Mouse (Mus musculus) C2C12 (cell line): ENCODE data around the gene Grm8. TPM values are rescaled to one million over a fixed set of nuclear protein-coding genes. Genes with fewer than 3 reads are reported as not detected.

Experiments used
- H3K27me3 ChIP-seq: one replicate; pipeline ENCODE4 v1.6.1; 2011; ENCODE audit not compliant: control insufficient read depth, insufficient read depth, insufficient read length
- H3K36me3 ChIP-seq: one replicate; pipeline ENCODE4 v1.6.1; 2011; ENCODE audit not compliant: control insufficient read depth, insufficient read depth
- H3K4me3 ChIP-seq: one replicate; pipeline ENCODE4 v1.5.1; 2011; ENCODE audit warnings: mild to moderate bottlenecking, control low read depth; ENCODE audit not compliant: poor library complexity, insufficient read depth, severe bottlenecking
- H3K79me2 ChIP-seq: one replicate; pipeline ENCODE4 v1.6.1; 2011; ENCODE audit not compliant: control insufficient read depth, insufficient read depth
- H3K79me3 ChIP-seq: one replicate; pipeline ENCODE4 v1.6.1; 2011; ENCODE audit warnings: low read depth, control low read depth
- H3ac ChIP-seq: one replicate; pipeline ENCODE3; 2011; ENCODE audit warnings: low read depth; ENCODE audit not compliant: control insufficient read depth, insufficient read length
- CEBPB ChIP-seq: IDR thresholded peaks from one replicate; pipeline ENCODE4 v1.6.1; 2011; ENCODE audit warnings: low read depth, mild to moderate bottlenecking, control low read depth, moderate library complexity
- CTCF ChIP-seq: IDR thresholded peaks from one replicate; pipeline ENCODE4 v1.5.1; 2011; ENCODE audit not compliant: control insufficient read depth, insufficient read depth, insufficient read length
- FOSL1 ChIP-seq: IDR thresholded peaks from one replicate; pipeline ENCODE4 v1.8.0; 2011; ENCODE audit warnings: mild to moderate bottlenecking, low read length; ENCODE audit not compliant: poor library complexity, insufficient read depth, severe bottlenecking
- MAX ChIP-seq: IDR thresholded peaks from one replicate; pipeline ENCODE4 v1.6.1; 2011; ENCODE audit warnings: mild to moderate bottlenecking, control low read depth
- MYOD1 ChIP-seq: IDR thresholded peaks from one replicate; pipeline ENCODE4 v1.6.1; 2011; ENCODE audit warnings: low read depth; ENCODE audit not compliant: control insufficient read depth, insufficient read length
- MYOG ChIP-seq: IDR thresholded peaks from one replicate; pipeline ENCODE4 v1.6.1; 2011; ENCODE audit not compliant: control insufficient read depth, insufficient read length; ENCODE audit errors: extremely low read depth
- USF1 ChIP-seq: IDR thresholded peaks from one replicate; pipeline ENCODE4 v1.6.1; 2011; ENCODE audit warnings: low read depth, mild to moderate bottlenecking, control low read depth, moderate library complexity
- polyA plus RNA-seq: library from polyadenylated mRNA; unstranded; fragments of >200 nt; fragmentation: generic; extraction: Trizol; gene quantifications from one replicate; pipeline ENCODE4 v1.2.1, GENCODE M21; 2012; ENCODE audit warnings: missing spikeins

The Grm8 gene
- polyA plus RNA-seq, 1 experiment = not detected

DNA sequence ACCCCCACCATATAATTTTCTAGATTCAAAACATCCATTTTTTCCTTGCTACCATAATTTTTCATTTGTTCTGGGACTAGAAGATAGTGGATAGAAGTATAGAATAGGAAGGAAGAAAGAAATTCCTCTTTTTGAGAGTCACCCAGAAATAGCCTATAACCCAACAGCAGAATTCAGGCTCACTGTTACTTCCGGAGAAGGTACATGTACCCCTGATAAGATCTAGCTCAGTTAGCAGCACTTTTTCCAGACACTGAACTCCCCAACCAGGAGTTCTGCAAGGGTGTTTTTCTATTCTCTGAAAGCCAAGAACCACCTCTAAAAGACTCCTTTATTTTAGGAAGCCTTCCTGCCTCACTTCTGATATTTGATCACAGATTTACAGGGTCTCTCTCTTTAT lies 816.4 kb downstream of the Grm8 start:
- no peaks in the 10 kb centered on the region for H3K79me2 ChIP-seq
- H3K36me3 ChIP-seq = no peaks in the 10 kb centered on the region
- no peaks in the 10 kb centered on the region for H3K79me3 ChIP-seq
- TF ChIP-seq MAX (no peak), FOSL1 (no peak), CTCF (no peak), MYOG (no peak), MYOD1 (no peak), CEBPB (no peak), USF1 (no peak)
- H3ac ChIP-seq = no peak overlapping the region
- H3K27me3 ChIP-seq = no peaks in the 10 kb centered on the region
- H3K4me3 ChIP-seq = no peak overlapping the region

DNA sequence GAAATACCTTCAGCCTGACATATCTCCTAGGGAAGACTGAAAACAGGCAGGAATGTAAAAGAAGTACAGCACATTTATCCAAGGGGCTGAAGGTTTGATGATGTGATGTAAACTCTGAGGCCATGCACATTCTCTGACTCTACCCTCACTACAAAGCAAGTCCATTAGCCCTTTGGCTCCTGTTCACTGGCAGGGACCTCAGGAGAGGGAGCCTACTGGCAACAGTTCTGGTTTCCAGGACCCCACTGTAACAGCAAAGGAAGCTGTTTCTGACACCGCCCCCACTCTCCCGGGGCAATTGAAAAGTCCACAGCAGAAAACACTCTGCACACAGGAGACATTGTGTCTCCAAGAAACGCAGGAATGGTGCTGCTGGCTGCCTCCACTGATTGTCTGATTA lies 817.6 kb downstream of the Grm8 start:
- Histone ChIP-seq H3K4me3 (no peak overlapping the region), H3K79me2 (no peaks in the 10 kb centered on the region), H3K27me3 (no peaks in the 10 kb centered on the region), H3K79me3 (no peaks in the 10 kb centered on the region), H3K36me3 (no peaks in the 10 kb centered on the region), H3ac (no peak overlapping the region)
- TF ChIP-seq CTCF = no peak
- TF ChIP-seq MAX = no peak
- TF ChIP-seq MYOG = no peak
- no peak for TF ChIP-seq FOSL1
- no peak for TF ChIP-seq USF1
- no peak for TF ChIP-seq MYOD1
- TF ChIP-seq CEBPB = no peak

DNA sequence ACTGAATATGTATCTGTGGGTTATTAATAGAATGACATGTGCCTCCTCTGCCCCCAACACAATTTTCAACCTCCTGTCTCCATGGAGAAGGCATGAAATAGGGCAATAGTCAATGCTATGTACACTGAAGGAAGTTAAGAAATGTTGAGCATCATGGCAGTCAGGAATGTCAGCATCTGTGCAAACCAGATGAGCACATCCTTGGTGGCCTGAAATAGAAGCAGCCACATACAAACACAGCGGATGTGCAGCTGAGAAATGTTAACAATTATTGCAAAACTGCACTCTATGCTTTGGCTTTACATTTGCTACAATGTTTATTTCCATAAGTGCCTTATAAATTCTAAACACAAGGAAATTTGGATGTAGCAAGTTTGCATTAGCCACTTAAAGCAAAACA lies 819.0 kb downstream of the Grm8 start:
- no peaks in the 10 kb centered on the region for H3K79me3 ChIP-seq
- H3K79me2 ChIP-seq = no peaks in the 10 kb centered on the region
- TF ChIP-seq USF1 (no peak), MYOG (no peak), FOSL1 (no peak), CEBPB (no peak), MYOD1 (no peak), MAX (no peak), CTCF (no peak)
- H3K4me3 ChIP-seq = no peak overlapping the region
- no peaks in the 10 kb centered on the region for H3K27me3 ChIP-seq
- no peaks in the 10 kb centered on the region for H3K36me3 ChIP-seq
- no peak overlapping the region for H3ac ChIP-seq

DNA sequence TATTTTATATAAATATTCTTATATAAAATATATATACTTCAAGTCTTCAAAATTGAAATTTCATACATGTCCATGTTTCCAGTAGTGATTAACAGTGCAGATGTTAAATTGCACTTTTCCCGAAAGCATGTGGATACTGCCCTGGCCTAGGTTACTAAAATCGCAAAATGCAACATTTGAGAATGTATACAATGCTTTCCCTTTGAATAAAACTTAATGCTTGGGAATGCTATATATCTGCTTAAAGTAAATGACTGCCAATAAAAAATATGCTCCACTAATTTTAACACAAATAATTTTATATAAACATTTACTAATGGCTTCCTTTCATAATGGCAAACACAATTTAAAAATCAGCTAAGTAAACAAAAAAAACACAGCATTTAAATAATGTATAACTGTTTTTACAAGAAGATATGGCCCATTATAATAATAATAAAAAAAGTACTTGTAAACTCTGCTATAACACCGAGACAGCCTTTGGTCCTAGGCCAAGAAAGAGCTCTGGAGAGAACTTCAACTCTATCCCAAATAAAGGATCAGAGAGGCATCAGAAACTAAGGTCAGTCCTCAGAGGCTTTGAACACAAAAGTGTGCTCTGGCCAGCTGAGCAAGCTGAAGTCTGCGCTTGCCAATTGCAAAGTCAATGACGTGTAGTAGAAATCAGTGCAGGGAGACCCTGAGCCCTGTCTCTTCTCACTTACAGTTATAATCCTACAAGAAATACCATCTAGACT lies 820.5 kb downstream of the Grm8 start:
- H3ac ChIP-seq = no peak overlapping the region
- no peaks in the 10 kb centered on the region for H3K27me3 ChIP-seq
- no peak overlapping the region for H3K4me3 ChIP-seq
- no peaks in the 10 kb centered on the region for H3K79me3 ChIP-seq
- TF ChIP-seq CEBPB (no peak), CTCF (no peak), MAX (no peak), MYOD1 (no peak), MYOG (no peak), FOSL1 (no peak), USF1 (no peak)
- no peaks in the 10 kb centered on the region for H3K36me3 ChIP-seq
- H3K79me2 ChIP-seq = no peaks in the 10 kb centered on the region

DNA sequence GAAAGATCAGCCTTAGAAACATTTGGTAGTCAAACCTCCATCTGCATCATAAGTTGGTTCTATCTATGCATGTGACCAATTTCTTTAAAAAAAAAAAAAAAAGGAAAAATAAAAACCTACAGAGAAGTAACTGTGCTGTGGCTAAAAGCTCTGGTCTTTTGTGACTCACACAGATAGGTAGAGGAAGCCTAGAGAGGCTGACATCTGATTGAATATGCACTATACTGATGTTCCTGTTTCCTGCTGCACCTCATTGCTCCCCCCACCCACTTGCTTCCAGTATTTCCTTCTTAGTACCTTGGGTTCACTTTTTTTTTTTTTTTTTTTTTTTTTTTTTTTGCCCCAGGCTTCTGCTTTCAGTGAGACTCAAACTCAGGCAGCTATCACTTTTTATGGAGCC lies 824.6 kb downstream of the Grm8 start:
- no peaks in the 10 kb centered on the region for H3K27me3 ChIP-seq
- no peak for TF ChIP-seq MYOD1
- TF ChIP-seq MYOG = no peak
- TF ChIP-seq FOSL1 = no peak
- no peak for TF ChIP-seq CTCF
- TF ChIP-seq MAX = no peak
- no peak for TF ChIP-seq CEBPB
- TF ChIP-seq USF1 = no peak
- H3K4me3 ChIP-seq = no peak overlapping the region
- H3ac ChIP-seq = no peak overlapping the region
- no peaks in the 10 kb centered on the region for H3K79me3 ChIP-seq
- no peaks in the 10 kb centered on the region for H3K79me2 ChIP-seq
- H3K36me3 ChIP-seq = no peaks in the 10 kb centered on the region
